Mouse (Mus musculus) MEL (cell line): ENCODE data around the gene Syt10. TPM values are rescaled to one million over a fixed set of nuclear protein-coding genes. Genes with fewer than 3 reads are reported as not detected.
"Not testable (repeated sequence)": the region's sequence is repeated elsewhere in the genome, so short reads cannot be mapped to it uniquely, and the experiment has no call there.

Source experiments
- DNase-seq: peaks from one replicate; pipeline ENCODE4 v3.0.0; 2011; ENCODE audit warnings: low read depth, low spot score
- H3K27ac ChIP-seq: 2 replicates; pipeline ENCODE4 v1.5.1; 2012; ENCODE audit warnings: low read depth, mild to moderate bottlenecking, control low read depth, low read length, moderate library complexity; ENCODE audit not compliant: control insufficient read depth
- H3K27me3 ChIP-seq, 2 experiments: fragments of 150-350 bp in 1 of 2; sonication (generic) in 1 of 2; 2 replicates each; pipeline ENCODE4 v1.6.1; 2012; ENCODE audit warnings: low read length in 2 of 2, mild to moderate bottlenecking in 2 of 2, improper control_type of control experiment in 1 of 2, moderate library complexity in 1 of 2; ENCODE audit not compliant: insufficient read depth in 2 of 2, control insufficient read depth in 1 of 2
- H3K36me3 ChIP-seq, 2 experiments: 2 replicates each; pipeline ENCODE4 v1.6.1; 2012 to 2014; ENCODE audit warnings: low read length in 2 of 2, improper control_type of control experiment in 1 of 2, inconsistent platforms in 1 of 2, mild to moderate bottlenecking in 1 of 2; ENCODE audit not compliant: insufficient read depth in 2 of 2, control insufficient read depth in 1 of 2
- H3K4me1 ChIP-seq, 2 experiments: fragments of 150-350 bp in 1 of 2; sonication (generic) in 1 of 2; 2 replicates each; pipeline ENCODE4 v1.6.1; 2012; ENCODE audit warnings: low read length in 2 of 2, improper control_type of control experiment in 1 of 2, mild to moderate bottlenecking in 1 of 2; ENCODE audit not compliant: insufficient read depth in 2 of 2, control insufficient read depth in 1 of 2
- H3K4me3 ChIP-seq, 2 experiments: fragments of 150-350 bp in 1 of 2; sonication (generic) in 1 of 2; 2 replicates each; pipeline ENCODE4 v1.5.1; 2012; ENCODE audit warnings: low read depth in 2 of 2, low read length in 2 of 2, mild to moderate bottlenecking in 2 of 2, moderate library complexity in 2 of 2, control low read depth in 1 of 2, improper control_type of control experiment in 1 of 2; ENCODE audit not compliant: control insufficient read depth in 1 of 2, insufficient read depth in 1 of 2
- H3K79me2 ChIP-seq: 2 replicates; pipeline ENCODE4 v1.6.1; 2012; ENCODE audit warnings: mild to moderate bottlenecking, low read length, moderate library complexity; ENCODE audit not compliant: control insufficient read depth, poor library complexity, insufficient read depth
- H3K9ac ChIP-seq: 2 replicates; pipeline ENCODE4 v1.6.1; 2012; ENCODE audit warnings: low read depth, mild to moderate bottlenecking, control low read depth, low read length, moderate library complexity; ENCODE audit not compliant: control insufficient read depth, poor library complexity, severe bottlenecking
- H3K9me3 ChIP-seq: fragments of 150-350 bp; sonication (generic); replicated peaks from 2 replicates; pipeline ENCODE4 v1.6.1; 2012; ENCODE audit warnings: mild to moderate bottlenecking, low read length, improper control_type of control experiment, moderate library complexity; ENCODE audit not compliant: insufficient read depth
- ELF1 ChIP-seq: IDR thresholded peaks from 2 replicates; pipeline ENCODE4 v1.6.1; 2014; ENCODE audit warnings: low read depth, mild to moderate bottlenecking, inconsistent platforms, low read length, improper control_type of control experiment, moderate library complexity
- ETS1 ChIP-seq: IDR thresholded peaks from 2 replicates; pipeline ENCODE4 v1.6.1; 2012; ENCODE audit warnings: low read depth, mild to moderate bottlenecking, inconsistent platforms, low read length, improper control_type of control experiment, moderate library complexity
- GABPA ChIP-seq: IDR thresholded peaks from 2 replicates; pipeline ENCODE4 v1.6.1; 2012; ENCODE audit warnings: low read depth, mild to moderate bottlenecking, inconsistent platforms, low read length, improper control_type of control experiment, moderate library complexity
- GATA1 ChIP-seq: IDR thresholded peaks from 2 replicates; pipeline ENCODE4 v1.6.1; 2011; ENCODE audit warnings: low read depth, low read length, improper control_type of control experiment
- HCFC1 ChIP-seq: IDR thresholded peaks from 2 replicates; pipeline ENCODE4 v1.6.1; 2012; ENCODE audit warnings: low read depth, mild to moderate bottlenecking, inconsistent platforms, low read length, improper control_type of control experiment, moderate library complexity
- KAT2A ChIP-seq: conservative IDR thresholded peaks from 2 replicates; pipeline ENCODE4 v1.6.1; 2012; ENCODE audit warnings: low read depth, low read length, improper control_type of control experiment, inconsistent platforms
- MAFK ChIP-seq: IDR thresholded peaks from 2 replicates; pipeline ENCODE4 v1.6.1; 2011; ENCODE audit warnings: low read depth, mild to moderate bottlenecking, low read length, improper control_type of control experiment, borderline replicate concordance
- MYB ChIP-seq: IDR thresholded peaks from 2 replicates; pipeline ENCODE4 v1.6.1; 2011; ENCODE audit warnings: mild to moderate bottlenecking, low read depth, low read length, improper control_type of control experiment
- NELFE ChIP-seq: IDR thresholded peaks from 2 replicates; pipeline ENCODE4 v1.6.1; 2011; ENCODE audit warnings: low read depth, low read length, improper control_type of control experiment
- POLR2AphosphoS2 ChIP-seq: IDR thresholded peaks from 2 replicates; pipeline ENCODE4 v1.6.1; 2011; ENCODE audit warnings: low read length, improper control_type of control experiment
- POLR2AphosphoS5 ChIP-seq: IDR thresholded peaks from 2 replicates; pipeline ENCODE4 v1.6.1; 2012; ENCODE audit warnings: low read depth, borderline replicate concordance, mild to moderate bottlenecking, inconsistent platforms, low read length, moderate library complexity, mixed read lengths
- RAD21 ChIP-seq: IDR thresholded peaks from 2 replicates; pipeline ENCODE4 v1.6.1; 2011; ENCODE audit warnings: mild to moderate bottlenecking, low read depth, low read length, improper control_type of control experiment
- SIN3A ChIP-seq: IDR thresholded peaks from 2 replicates; pipeline ENCODE4 v1.6.1; 2012; ENCODE audit warnings: low read length, improper control_type of control experiment, inconsistent platforms
- SMC3 ChIP-seq: IDR thresholded peaks from 2 replicates; pipeline ENCODE4 v1.6.1; 2011; ENCODE audit warnings: low read depth, low read length, improper control_type of control experiment
- TAL1 ChIP-seq: IDR thresholded peaks from 2 replicates; pipeline ENCODE4 v1.6.1; 2012; ENCODE audit warnings: mild to moderate bottlenecking, inconsistent platforms, low read length, moderate library complexity, mixed read lengths
- TCF12 ChIP-seq: IDR thresholded peaks from 2 replicates; pipeline ENCODE4 v1.6.1; 2014; ENCODE audit warnings: low read depth, mild to moderate bottlenecking, inconsistent platforms, low read length, improper control_type of control experiment, moderate library complexity
- UBTF ChIP-seq: IDR thresholded peaks from 2 replicates; pipeline ENCODE4 v1.6.1; 2012; ENCODE audit warnings: low read depth, mild to moderate bottlenecking, inconsistent platforms, low read length, improper control_type of control experiment, moderate library complexity, borderline replicate concordance; ENCODE audit not compliant: insufficient read depth
- USF2 ChIP-seq, 2 experiments: IDR thresholded peaks; 2 replicates each; pipeline ENCODE4 v1.6.1; 2011 to 2012; ENCODE audit warnings: improper control_type of control experiment in 2 of 2, low read length in 2 of 2, borderline replicate concordance in 1 of 2, inconsistent platforms in 1 of 2, low read depth in 1 of 2, mild to moderate bottlenecking in 1 of 2; ENCODE audit not compliant: insufficient read depth in 1 of 2
- ZC3H11A ChIP-seq: IDR thresholded peaks from 2 replicates; pipeline ENCODE4 v1.6.1; 2012; ENCODE audit warnings: low read depth, mild to moderate bottlenecking, inconsistent platforms, low read length, improper control_type of control experiment
- ZKSCAN1 ChIP-seq: IDR thresholded peaks from 2 replicates; pipeline ENCODE4 v1.6.1; 2012; ENCODE audit warnings: low read depth, mild to moderate bottlenecking, inconsistent platforms, low read length, improper control_type of control experiment, moderate library complexity
- polyA plus RNA-seq, 2 experiments: library from polyadenylated mRNA; stranded (reverse) in 1 of 2; unstranded in 1 of 2; fragments of >175 nt in 1 of 2; fragments of >200 nt in 1 of 2; gene quantifications; 2 replicates each; pipeline versions ENCODE4 v1.2.1 to v1.2.4; 2012; ENCODE audit warnings: low replicate concordance in 2 of 2, low read depth in 1 of 2; ENCODE audit not compliant: insufficient read length in 2 of 2, insufficient read depth in 1 of 2, missing spikeins in 1 of 2
- total RNA-seq: library from RNA; depleted of rRNA; stranded (reverse); fragments of 300-350 nt; gene quantifications from 2 replicates; pipeline ENCODE4 v1.2.3, GENCODE M21; 2012

The Syt10 gene
- total and polyA plus RNA-seq, 3 experiments = not detected

- Histone ChIP-seq H3K36me3 (no peaks in the 10 kb centered on the region), H3K4me3 (no peak overlapping the region), H3K79me2 (no peaks in the 10 kb centered on the region), H3K9me3 (no peaks in the 10 kb centered on the region), H3K9ac (no peak overlapping the region), H3K27me3 (no peaks in the 10 kb centered on the region), H3K27ac (no peak overlapping the region), H3K4me1 (no peaks in the 10 kb centered on the region)
- TF ChIP-seq POLR2AphosphoS2 (no peak), RAD21 (no peak), GABPA (no peak), TCF12 (no peak), UBTF (no peak), NELFE (no peak), MAFK (no peak), USF2 (IDR thresholded peaks at IDR 0.05; ENCODE audit: borderline replicate concordance in 1 of 2, insufficient read depth in 1 of 2, low read depth in 1 of 2, low read length in 2 of 2) (no peak), HCFC1 (no peak), ZC3H11A (no peak), MYB (no peak), ELF1 (no peak), SIN3A (no peak), KAT2A (no peak), SMC3 (no peak), TAL1 (no peak), POLR2AphosphoS5 (no peak), GATA1 (no peak), ZKSCAN1 (no peak), ETS1 (no peak)
- DNase-seq = no peak
These were observed 61.7 kb downstream of the Syt10 start for GRCm38 (mm10) chr15:89779928-89780327.

- not testable (repeated sequence) for H3K27me3 ChIP-seq, DNase-seq, H3K4me1 ChIP-seq, H3K9me3 ChIP-seq, H3K9ac ChIP-seq, H3K79me2 ChIP-seq, H3K4me3 ChIP-seq, H3K36me3 ChIP-seq, H3K27ac ChIP-seq
These were observed 75.6 kb downstream of the Syt10 start for GRCm38 (mm10) chr15:89766016-89766415.
